Mouse (Mus musculus) ovary, postnatal 10 days (tissue): ENCODE data around the gene Adamtsl1.

ENCODE experiments used
- DNase-seq: peaks from one replicate; pipeline ENCODE4 v3.0.0; 2022; ENCODE audit warnings: low spot score

The Adamtsl1 gene

GRCm38 (mm10) chr4:85672290-85672689 lies 158.3 kb downstream of the Adamtsl1 start:
- DNase-seq: no peak

- no peak for DNase-seq
These were observed 163.6 kb downstream of the Adamtsl1 start for GRCm38 (mm10) chr4:85677621-85678020.

- no peak for DNase-seq
These were observed 172.2 kb downstream of the Adamtsl1 start for GRCm38 (mm10) chr4:85686160-85686559.

- DNase-seq: no peak
These were observed 181.3 kb downstream of the Adamtsl1 start for GRCm38 (mm10) chr4:85695237-85695636.

GRCm38 (mm10) chr4:85707352-85708057 lies 193.5 kb downstream of the Adamtsl1 start:
- DNase-seq: no peak

- DNase-seq: no peak
These were observed 195.7 kb downstream of the Adamtsl1 start for GRCm38 (mm10) chr4:85709636-85710035.

GRCm38 (mm10) chr4:85724999-85725398 lies 211.0 kb downstream of the Adamtsl1 start:
- no peak for DNase-seq

- no peak for DNase-seq
These were observed 213.8 kb downstream of the Adamtsl1 start for GRCm38 (mm10) chr4:85727731-85728130.

GRCm38 (mm10) chr4:85728416-85728815 lies 214.4 kb downstream of the Adamtsl1 start:
- no peak for DNase-seq

- DNase-seq: no peak
These were observed 226.5 kb downstream of the Adamtsl1 start for GRCm38 (mm10) chr4:85740478-85740877.

- no peak for DNase-seq
These were observed 227.9 kb downstream of the Adamtsl1 start for GRCm38 (mm10) chr4:85741825-85742391.

- no peak for DNase-seq
These were observed 229.5 kb downstream of the Adamtsl1 start for GRCm38 (mm10) chr4:85743427-85743826.

- DNase-seq: no peak
These were observed 248.7 kb downstream of the Adamtsl1 start for GRCm38 (mm10) chr4:85762684-85763083.

- no peak for DNase-seq
These were observed 249.4 kb downstream of the Adamtsl1 start for GRCm38 (mm10) chr4:85763161-85764014.

- no peak for DNase-seq
These were observed 250.1 kb downstream of the Adamtsl1 start for GRCm38 (mm10) chr4:85764015-85764450.

- no peak for DNase-seq
These were observed 250.5 kb downstream of the Adamtsl1 start for GRCm38 (mm10) chr4:85764476-85764875.

GRCm38 (mm10) chr4:85767666-85768065 lies 253.7 kb downstream of the Adamtsl1 start:
- DNase-seq: no peak

GRCm38 (mm10) chr4:85768107-85768506 lies 254.1 kb downstream of the Adamtsl1 start:
- DNase-seq: no peak

- DNase-seq: no peak
These were observed 268.5 kb downstream of the Adamtsl1 start for GRCm38 (mm10) chr4:85782511-85782910.

- DNase-seq: no peak
These were observed 269.9 kb downstream of the Adamtsl1 start for GRCm38 (mm10) chr4:85783768-85784379.

GRCm38 (mm10) chr4:85784428-85784827 lies 270.5 kb downstream of the Adamtsl1 start:
- no peak for DNase-seq

GRCm38 (mm10) chr4:85790226-85790625 lies 276.3 kb downstream of the Adamtsl1 start:
- no peak for DNase-seq
